9 mouse cellular contexts compared by ENCODE assay signal in genomic region chr2:130578148-130578547, GRCm38 (mm10). TPM values are rescaled to one million over a fixed set of nuclear protein-coding genes. Genes with fewer than 3 reads are reported as not detected.
DNase-seq lines count a peak whose midpoint lies in the region; ATAC-seq and TF ChIP-seq lines count a peak whose summit lies in the region.
"Had no signal": no experiment of that assay in that cellular context is flagged by ENCODE, and none has a peak within 500 bp of the region (broad histone marks: within the 10 kb centered on the region; RNA-seq: fewer than 3 reads in every experiment).

No protein-coding gene starts in this region.

- peak; percentile 70 for TF ChIP-seq CTCF in liver, postnatal 0 days (IDR thresholded peaks at IDR 0.05; ENCODE audit: low read depth)

- H3K36me3 ChIP-seq in liver, embryonic 12.5 days, result no peaks in the 10 kb centered on the region
- H3K36me3 ChIP-seq in intestine, embryonic 15.5 days, result no peaks in the 10 kb centered on the region
- no peaks in the 10 kb centered on the region for H3K36me3 ChIP-seq in liver, postnatal 0 days (replicated peaks; ENCODE audit: insufficient read depth, low read length)

- no peak overlapping the region for H3K9ac ChIP-seq in liver, embryonic 12.5 days
- H3K9ac ChIP-seq in intestine, embryonic 15.5 days, result no peak overlapping the region
- H3K9ac ChIP-seq in liver, postnatal 0 days (replicated peaks), result no peak overlapping the region

- TF ChIP-seq EP300 in liver, postnatal 0 days (IDR thresholded peaks at IDR 0.05; ENCODE audit: low read depth), result no peak

- H3K4me1 ChIP-seq in liver, embryonic 12.5 days, result peaks cover 25% of the 10 kb centered on the region
- H3K4me1 ChIP-seq in intestine, embryonic 15.5 days (replicated peaks), result peaks cover 23% of the 10 kb centered on the region
- peaks cover 11% of the 10 kb centered on the region; the same call in 1 of the 2 replicates for H3K4me1 ChIP-seq in liver, postnatal 0 days (ENCODE audit: insufficient read depth)

- no peak overlapping the region for H3K4me2 ChIP-seq in liver, embryonic 12.5 days
- H3K4me2 ChIP-seq in intestine, embryonic 15.5 days (replicated peaks), result no peak overlapping the region
- 0 out of 2 replicates have a peak overlapping the region, but pooled peaks have one; percentile 27 for H3K4me2 ChIP-seq in liver, postnatal 0 days (ENCODE audit: low read depth, low read length)

- DNase-seq in liver, result peak; percentile 63
- DNase-seq in NIH3T3 (ENCODE audit: low read depth), result peak; percentile 89
- DNase-seq in cerebellum, adult 9-10 months, result peak; percentile 75
- DNase-seq in liver, postnatal 0 days, result peak; percentile 78
- peak; percentile 64 for DNase-seq in right cerebral cortex, postnatal 14 days
- no peak for DNase-seq in yolk sac, embryonic 10.5 days (ENCODE audit: low spot score)

- no peak overlapping the region for H3K27ac ChIP-seq in liver, embryonic 12.5 days
- no peak overlapping the region for H3K27ac ChIP-seq in intestine, embryonic 15.5 days
- no peak overlapping the region for H3K27ac ChIP-seq in liver, postnatal 0 days (ENCODE audit: low read depth)

- no peak overlapping the region for H3K4me3 ChIP-seq in liver, embryonic 12.5 days
- no peak overlapping the region for H3K4me3 ChIP-seq in intestine, embryonic 15.5 days (replicated peaks)
- no peak overlapping the region for H3K4me3 ChIP-seq in liver, postnatal 0 days (ENCODE audit: low read depth, low read length)

- H3K27me3 ChIP-seq in liver, embryonic 12.5 days (replicated peaks), result peaks cover 99% of the 10 kb centered on the region
- H3K27me3 ChIP-seq in intestine, embryonic 15.5 days (replicated peaks), result peaks cover 77% of the 10 kb centered on the region
- H3K27me3 ChIP-seq in liver, postnatal 0 days (ENCODE audit: insufficient read depth, low read length), result peaks cover 78% of the 10 kb centered on the region

- WGBS in liver, embryonic 12.5 days (ENCODE audit: insufficient replicate concordance), result 9% methylated on average over 11 of the region's 11 CpGs
- 11% methylated on average over 11 of the region's 11 CpGs for WGBS in intestine, embryonic 15.5 days
- WGBS in liver, postnatal 0 days (ENCODE audit: insufficient replicate concordance), result 14% methylated on average over 11 of the region's 11 CpGs

- ATAC-seq in liver, embryonic 12.5 days, result no peak
- ATAC-seq in intestine, embryonic 15.5 days, result 0 out of 2 replicates have a peak, but pooled peaks have one; percentile 14
- ATAC-seq in liver, postnatal 0 days, result peak; percentile 81

- no peaks in the 10 kb centered on the region for H3K9me3 ChIP-seq in liver, embryonic 12.5 days (replicated peaks)
- no peaks in the 10 kb centered on the region for H3K9me3 ChIP-seq in intestine, embryonic 15.5 days
- no peaks in the 10 kb centered on the region for H3K9me3 ChIP-seq in liver, postnatal 0 days (ENCODE audit: low read length)

RNA-seq across cellular contexts. Expression of gene Oxt, which starts 2.2 kb away (rescaled TPM):
- polyA plus RNA-seq in liver, embryonic 12.5 days (2016; fragmentation: Nextera tagmentation; extraction: Ambion mirVana), result not detected in 2 replicates
- polyA plus RNA-seq in intestine, embryonic 15.5 days (2015; fragmentation: Nextera tagmentation; extraction: Ambion mirVana), result not detected in 2 replicates
- not detected in 2 replicates for polyA plus RNA-seq in liver, postnatal 0 days (2015; fragmentation: Nextera tagmentation; extraction: Ambion mirVana)
- polyA plus RNA-seq: gonadal fat pad, adult 2 months had no signal

RNA-seq across cellular contexts. Expression of gene Avp, which starts 4.2 kb away (rescaled TPM):
- not detected in 2 replicates for polyA plus RNA-seq in liver, embryonic 12.5 days (2016; fragmentation: Nextera tagmentation; extraction: Ambion mirVana)
- not detected in 2 replicates for polyA plus RNA-seq in intestine, embryonic 15.5 days (2015; fragmentation: Nextera tagmentation; extraction: Ambion mirVana)
- polyA plus RNA-seq in liver, postnatal 0 days (2015; fragmentation: Nextera tagmentation; extraction: Ambion mirVana), result not detected in 2 replicates
- polyA plus RNA-seq: gonadal fat pad, adult 2 months had no signal

RNA-seq across cellular contexts. Expression of gene Mrps26, which starts 14.6 kb away (rescaled TPM):
- polyA plus RNA-seq in liver, embryonic 12.5 days (2016; fragmentation: Nextera tagmentation; extraction: Ambion mirVana), result 77.5 and 79.8 TPM in 2 replicates
- 84.4 and 94.1 TPM in 2 replicates for polyA plus RNA-seq in intestine, embryonic 15.5 days (2015; fragmentation: Nextera tagmentation; extraction: Ambion mirVana)
- polyA plus RNA-seq in liver, postnatal 0 days (2015; fragmentation: Nextera tagmentation; extraction: Ambion mirVana), result 38.8 and 39.8 TPM in 2 replicates

RNA-seq across cellular contexts. Expression of gene Fastkd5, which starts 51.7 kb away (rescaled TPM):
- 16.1 and 16.9 TPM in 2 replicates for polyA plus RNA-seq in liver, embryonic 12.5 days (2016; fragmentation: Nextera tagmentation; extraction: Ambion mirVana)
- 14.0 and 16.3 TPM in 2 replicates for polyA plus RNA-seq in intestine, embryonic 15.5 days (2015; fragmentation: Nextera tagmentation; extraction: Ambion mirVana)
- 5.9 and 7.2 TPM in 2 replicates for polyA plus RNA-seq in liver, postnatal 0 days (2015; fragmentation: Nextera tagmentation; extraction: Ambion mirVana)

RNA-seq across cellular contexts. Expression of gene Ubox5, which starts 51.7 kb away (rescaled TPM):
- 7.8 and 8.4 TPM in 2 replicates for polyA plus RNA-seq in liver, embryonic 12.5 days (2016; fragmentation: Nextera tagmentation; extraction: Ambion mirVana)
- polyA plus RNA-seq in intestine, embryonic 15.5 days (2015; fragmentation: Nextera tagmentation; extraction: Ambion mirVana), result 12.0 and 12.2 TPM in 2 replicates
- polyA plus RNA-seq in liver, postnatal 0 days (2015; fragmentation: Nextera tagmentation; extraction: Ambion mirVana), result 2.6 TPM in 2 replicates
